Mouse (Mus musculus) left cerebral cortex, adult 6 months (tissue): Measurements from ENCODE around the gene 4930519P11Rik. TPM values are rescaled to one million over a fixed set of nuclear protein-coding genes. Genes with fewer than 3 reads are reported as not detected.

Experiments
- long read RNA-seq, 2 experiments: library from polyadenylated mRNA; unstranded; transcript quantifications; one replicate each; pipeline ENCODE4 v2.0.0; 2019 to 2020
- polyA plus RNA-seq: library from polyadenylated mRNA; unstranded; fragments of <200 nt; fragmentation: Nextera tagmentation; gene quantifications from 2 replicates; pipeline ENCODE4 v1.2.3, GENCODE M21; 2021

Gene 4930519P11Rik
- polyA plus RNA-seq: 0.28 TPM in 1 of 2 replicates, not detected in the other
- long read RNA-seq, experiment 1: 0 reads
- long read RNA-seq, experiment 2: 0 reads

DNA sequence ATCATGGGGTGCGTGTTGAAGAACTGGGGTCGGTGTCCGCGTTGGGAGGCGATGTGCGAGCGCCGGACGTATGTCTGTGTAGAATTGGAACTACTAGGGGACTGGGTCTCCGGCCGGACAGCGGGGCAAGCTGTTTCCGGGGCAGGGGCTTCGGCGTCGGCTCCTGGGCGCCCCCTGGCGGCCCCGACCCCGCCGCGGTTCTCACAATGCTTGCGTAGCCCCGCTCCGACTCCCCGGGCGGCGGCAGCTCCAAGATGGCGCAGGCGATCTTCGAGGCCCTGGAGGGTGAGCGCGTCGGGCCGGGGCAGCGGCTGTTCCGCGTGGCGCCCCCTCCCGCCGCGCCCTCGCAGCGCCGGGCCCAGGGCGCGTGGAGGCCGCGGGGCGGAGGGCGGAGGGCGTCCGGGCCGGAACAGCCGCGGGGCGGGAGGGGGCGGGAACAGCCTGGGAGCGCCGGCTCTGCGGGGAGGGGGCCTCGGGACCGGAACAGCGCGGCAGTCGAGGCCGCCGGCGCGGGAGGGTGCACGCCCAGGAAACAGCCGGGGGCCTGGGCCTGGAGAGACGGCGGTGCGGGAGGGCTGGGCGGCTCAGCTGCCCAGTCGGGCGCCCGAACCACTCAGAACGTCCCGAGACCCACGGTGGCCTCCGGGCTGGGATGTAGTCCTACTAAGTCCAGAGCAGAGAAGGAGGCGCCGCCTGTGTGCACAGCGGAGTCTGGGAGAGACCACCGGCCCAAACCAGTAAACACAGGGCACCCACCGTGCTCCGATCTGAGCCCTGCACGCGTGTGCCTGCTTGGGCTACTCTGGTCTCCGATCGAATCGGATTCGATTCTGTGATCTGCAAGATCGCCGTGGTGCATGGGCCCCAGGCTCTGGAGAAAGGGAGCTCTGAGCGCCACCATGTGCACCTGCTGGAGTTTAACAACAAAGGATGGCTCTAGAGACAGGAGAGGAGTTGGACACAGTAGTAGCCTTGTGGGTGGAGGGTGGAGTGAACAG lies at the start of gene 4930519P11Rik, which contains the start of gene Zfp341:
Gene 4930519P11Rik (minus strand): TSS at position 320 of the 998 bp plus-strand sequence.
Gene Zfp341 (plus strand): TSS at position 180 of the 998 bp plus-strand sequence.

DNA sequence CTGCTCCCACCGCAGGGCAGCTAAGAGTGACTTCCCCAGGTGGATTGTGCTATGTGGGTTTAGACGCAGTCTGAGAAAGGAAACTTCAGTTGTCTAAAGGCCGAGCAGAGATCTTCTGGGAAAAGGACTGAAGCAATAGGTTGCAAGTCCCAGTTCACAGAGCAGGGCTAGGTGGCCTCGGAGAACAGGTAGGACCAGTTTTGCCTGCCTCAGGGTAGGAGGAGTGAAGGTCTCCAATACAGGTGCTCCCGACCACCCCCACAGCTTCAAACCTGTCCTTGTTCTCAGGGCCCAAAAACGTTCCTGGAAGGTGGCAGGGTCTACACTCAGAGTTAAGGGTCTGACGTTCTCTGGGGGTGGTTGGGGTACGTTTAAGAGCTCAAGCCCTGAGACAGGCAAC lies 38.1 kb upstream of the 4930519P11Rik start, which contains the start of gene Chmp4b:
Gene Chmp4b (plus strand): TSS at position 343 of the 400 bp plus-strand sequence.

DNA sequence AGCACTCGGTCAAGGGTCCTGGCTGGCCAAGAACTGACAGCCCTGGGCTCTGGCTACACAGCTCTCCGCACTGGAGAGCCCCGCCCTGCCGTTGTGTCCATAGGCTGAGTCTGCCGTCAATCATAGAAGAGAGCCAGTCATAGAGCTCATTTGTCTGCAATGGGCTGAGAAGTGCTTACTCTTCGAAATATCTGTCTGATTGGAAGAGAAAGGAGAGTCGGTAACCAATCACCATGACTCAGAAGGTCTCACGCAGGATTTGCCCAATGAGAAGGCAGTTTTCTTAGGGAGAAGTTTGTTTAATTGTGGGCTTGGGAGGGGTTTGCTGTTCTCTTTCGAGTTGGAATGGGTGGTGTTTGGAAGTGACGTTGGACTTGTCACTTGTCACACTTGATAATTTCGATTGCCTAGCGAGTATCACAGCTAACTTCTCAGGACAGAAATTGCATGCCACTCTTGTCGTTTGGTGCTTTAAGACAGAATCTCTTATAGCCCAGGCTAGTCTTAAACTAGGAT lies 9.5 kb downstream of the 4930519P11Rik start, which contains the start of gene Pxmp4:
Gene Pxmp4 (minus strand): TSS at position 71 of the 516 bp plus-strand sequence.

DNA sequence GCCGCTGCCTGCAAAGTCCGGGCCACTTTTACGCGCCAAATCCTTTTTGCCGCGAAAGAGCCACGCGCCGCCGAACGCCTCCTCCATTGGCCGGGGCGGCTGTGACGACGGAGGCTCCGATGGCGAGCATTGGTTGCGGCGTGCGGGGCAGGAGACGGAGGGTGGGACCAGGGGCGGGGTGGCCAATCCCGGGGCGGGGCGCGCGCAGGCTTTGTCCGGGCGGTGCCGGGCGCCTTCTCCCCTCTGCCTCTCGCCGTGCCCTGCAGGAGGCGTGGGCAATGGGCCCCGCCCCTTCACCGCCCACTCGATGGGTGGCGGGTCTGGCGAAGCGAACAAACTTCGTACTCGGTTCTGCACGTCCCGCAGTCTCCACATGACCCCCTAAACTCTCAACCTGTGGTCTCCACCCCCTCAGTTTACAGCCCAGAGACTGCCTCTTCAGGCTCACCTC lies 43.4 kb downstream of the 4930519P11Rik start, which contains the start of gene E2f1:
Gene E2f1 (minus strand): TSS at position 57 of the 451 bp plus-strand sequence.

Other genes starting within 250 kb of the 4930519P11Rik start
- gene Cdk5rap1, start 240.4 kb downstream of the 4930519P11Rik start, polyA plus RNA-seq: 5.6 and 7.2 TPM in 2 replicates
- gene Snta1, start 205.3 kb downstream of the 4930519P11Rik start, polyA plus RNA-seq: 6.9 and 20.0 TPM in 2 replicates
- gene Cbfa2t2, start 177.0 kb downstream of the 4930519P11Rik start, polyA plus RNA-seq: 36.8 and 53.1 TPM in 2 replicates
- 1.1 and 1.3 TPM in 2 replicates for gene 1700003F12Rik, start 66.4 kb downstream of the 4930519P11Rik start, polyA plus RNA-seq
- not detected in 2 replicates for gene Actl10, start 61.7 kb downstream of the 4930519P11Rik start, polyA plus RNA-seq
- gene Necab3, start 54.5 kb downstream of the 4930519P11Rik start, polyA plus RNA-seq: 98.1 and 105 TPM in 2 replicates
- gene E2f1, start 43.5 kb downstream of the 4930519P11Rik start, polyA plus RNA-seq: 6.2 and 11.3 TPM in 2 replicates
- 19.8 and 23.0 TPM in 2 replicates for gene Pxmp4, start 9.7 kb downstream of the 4930519P11Rik start, polyA plus RNA-seq
- gene Zfp341, start 140 bp downstream of the 4930519P11Rik start, polyA plus RNA-seq: 1.1 and 1.2 TPM in 2 replicates
- 15.5 and 19.3 TPM in 2 replicates for gene Chmp4b, start 38.3 kb upstream of the 4930519P11Rik start, polyA plus RNA-seq
- gene Gm14214, start 156.6 kb upstream of the 4930519P11Rik start, polyA plus RNA-seq: not detected in 2 replicates
- 31.9 and 43.4 TPM in 2 replicates for gene Raly, start 177.7 kb upstream of the 4930519P11Rik start, polyA plus RNA-seq
- gene a, start 178.0 kb upstream of the 4930519P11Rik start, polyA plus RNA-seq: 0.47 and 0.90 TPM in 2 replicates